In genomic region chr5:31696971-31697643, GRCm38 (mm10) we compare ENCODE assay signal across 8 mouse cellular contexts. TPM values are rescaled to one million over a fixed set of nuclear protein-coding genes. Genes with fewer than 3 reads are reported as not detected.
A peak's percentile ranks its signal among the peaks of the same experiment; 100 is the strongest.
DNase-seq lines count a peak whose midpoint lies in the region; ATAC-seq lines count a peak whose summit lies in the region.

TSS of gene Rbks (minus strand) at chr5:31697627.

- no peak for ATAC-seq in heart, embryonic 13.5 days (ENCODE audit: extremely low read depth, insufficient number of reproducible peaks, low FRiP score, low TSS enrichment)
- peak; percentile 67 for ATAC-seq in forebrain, embryonic 12.5 days (ENCODE audit: low FRiP score)
- ATAC-seq in liver, embryonic 11.5 days (replicated peaks; ENCODE audit: low FRiP score), result no peak
- no peak; the same call in 1 of the 2 replicates for ATAC-seq in stomach, embryonic 14.5 days (ENCODE audit: insufficient number of reproducible peaks, insufficient read depth, low FRiP score, low read depth)

- no peak for DNase-seq in heart, postnatal 36 days
- DNase-seq in ES-CJ7 (ENCODE audit: low read depth, low spot score) (peak; percentile 16), adipocyte (ENCODE audit: low spot score) (no peak)
- DNase-seq in liver, embryonic 11.5 days (ENCODE audit: low spot score), result no peak
- no peak for DNase-seq in gastrocnemius, postnatal 10 days

- peaks cover 3% of the 10 kb centered on the region for H3K36me3 ChIP-seq in heart, embryonic 13.5 days
- no peaks in the 10 kb centered on the region for H3K36me3 ChIP-seq in forebrain, embryonic 12.5 days (replicated peaks)
- no peaks in the 10 kb centered on the region for H3K36me3 ChIP-seq in liver, embryonic 11.5 days (ENCODE audit: control insufficient read depth, insufficient read depth, low read length)
- no peaks in the 10 kb centered on the region for H3K36me3 ChIP-seq in stomach, embryonic 14.5 days (ENCODE audit: control insufficient read depth, insufficient read depth, low read length)

- peaks cover 25% of the 10 kb centered on the region for H3K4me1 ChIP-seq in heart, embryonic 13.5 days
- peaks cover 12% of the 10 kb centered on the region for H3K4me1 ChIP-seq in forebrain, embryonic 12.5 days
- peaks cover 2% of the 10 kb centered on the region; the same call in 1 of the 2 replicates for H3K4me1 ChIP-seq in liver, embryonic 11.5 days (replicated peaks; ENCODE audit: control insufficient read depth, insufficient read depth, low read length)
- 0 out of 2 replicates have a peak, but pooled peaks cover 11% of the 10 kb centered on the region for H3K4me1 ChIP-seq in stomach, embryonic 14.5 days (ENCODE audit: control insufficient read depth, insufficient read depth, low read length)

- peak within 1 kb of the TSS; percentile 80 for H3K4me3 ChIP-seq in heart, embryonic 13.5 days
- peak within 1 kb of the TSS; percentile 82 for H3K4me3 ChIP-seq in forebrain, embryonic 12.5 days (replicated peaks)
- peak within 1 kb of the TSS; percentile 81 for H3K4me3 ChIP-seq in liver, embryonic 11.5 days (ENCODE audit: low read depth, low read length)
- peak within 1 kb of the TSS; percentile 68 for H3K4me3 ChIP-seq in stomach, embryonic 14.5 days (ENCODE audit: low read depth, low read length)

- H3K9ac ChIP-seq in heart, embryonic 13.5 days, result peak within 1 kb of the TSS; percentile 93
- H3K9ac ChIP-seq in forebrain, embryonic 12.5 days, result peak within 1 kb of the TSS; percentile 84
- H3K9ac ChIP-seq in liver, embryonic 11.5 days (ENCODE audit: low read depth, low read length), result peak within 1 kb of the TSS; percentile 83
- peak within 1 kb of the TSS; percentile 75 for H3K9ac ChIP-seq in stomach, embryonic 14.5 days (replicated peaks; ENCODE audit: low read depth, low read length)

- H3K4me2 ChIP-seq in heart, embryonic 13.5 days, result peak within 1 kb of the TSS; percentile 83
- peak within 1 kb of the TSS; percentile 84 for H3K4me2 ChIP-seq in forebrain, embryonic 12.5 days
- H3K4me2 ChIP-seq in liver, embryonic 11.5 days, result peak within 1 kb of the TSS; percentile 69
- peak within 1 kb of the TSS; percentile 67 for H3K4me2 ChIP-seq in stomach, embryonic 14.5 days (replicated peaks; ENCODE audit: low read depth, low read length)

- intact Hi-C loops in heart, postnatal 36 days (cut with DNase I), result loop anchor here (2.0 to 5.0 kb wide), 3 partner anchors 82 to 500 kb away; no protein-coding TSS in a partner anchor

- no peaks in the 10 kb centered on the region for H3K27me3 ChIP-seq in heart, embryonic 13.5 days (replicated peaks)
- no peaks in the 10 kb centered on the region for H3K27me3 ChIP-seq in forebrain, embryonic 12.5 days
- no peaks in the 10 kb centered on the region for H3K27me3 ChIP-seq in liver, embryonic 11.5 days (replicated peaks; ENCODE audit: control insufficient read depth, insufficient read depth, low read length)
- H3K27me3 ChIP-seq in stomach, embryonic 14.5 days (ENCODE audit: control insufficient read depth, insufficient read depth, low read length), result no peaks in the 10 kb centered on the region

- no peaks in the 10 kb centered on the region for H3K9me3 ChIP-seq in heart, embryonic 13.5 days
- H3K9me3 ChIP-seq in forebrain, embryonic 12.5 days, result no peaks in the 10 kb centered on the region
- H3K9me3 ChIP-seq in liver, embryonic 11.5 days (ENCODE audit: control insufficient read depth, low read length), result no peaks in the 10 kb centered on the region
- H3K9me3 ChIP-seq in stomach, embryonic 14.5 days (ENCODE audit: control insufficient read depth, low read depth, low read length), result no peaks in the 10 kb centered on the region

- H3K27ac ChIP-seq in heart, embryonic 13.5 days (replicated peaks), result peak within 1 kb of the TSS; percentile 96
- H3K27ac ChIP-seq in forebrain, embryonic 12.5 days, result peak within 1 kb of the TSS; percentile 86
- peak within 1 kb of the TSS; percentile 95 for H3K27ac ChIP-seq in liver, embryonic 11.5 days (ENCODE audit: low read depth, low read length)
- H3K27ac ChIP-seq in stomach, embryonic 14.5 days (ENCODE audit: low read length), result peak within 1 kb of the TSS; percentile 95

- WGBS in heart, embryonic 13.5 days, result 10% methylated on average over 18 of the region's 18 CpGs
- WGBS in forebrain, embryonic 12.5 days, result 7% methylated on average over 18 of the region's 18 CpGs
- 9% methylated on average over 18 of the region's 18 CpGs for WGBS in liver, embryonic 11.5 days
- 5% methylated on average over 18 of the region's 18 CpGs for WGBS in stomach, embryonic 14.5 days

RNA-seq across cellular contexts. Expression of gene Rbks, which starts in this region (rescaled TPM):
- 3.7 and 4.1 TPM in 2 replicates for polyA plus RNA-seq in heart, embryonic 13.5 days (2015; fragmentation: Nextera tagmentation; extraction: Ambion mirVana)
- total RNA-seq in heart, postnatal 36 days (2021), result 1 to 10 TPM; 3.2 to 3.4 TPM
- 1.6 and 1.7 TPM in 2 replicates for polyA plus RNA-seq in forebrain, embryonic 12.5 days (2016; fragmentation: Nextera tagmentation; extraction: Ambion mirVana)
- 24.6 and 24.8 TPM in 2 replicates for polyA plus RNA-seq in liver, embryonic 11.5 days (2014; fragmentation: Nextera tagmentation; extraction: Ambion mirVana)
- 2.2 and 3.3 TPM in 2 replicates for polyA plus RNA-seq in stomach, embryonic 14.5 days (2014; fragmentation: Nextera tagmentation; extraction: Ambion mirVana)
- 1 to 10 TPM; 2.6 to 3.7 TPM for total RNA-seq in gastrocnemius, postnatal 10 days (2021)
